Mouse (Mus musculus): ENCODE results near the gene Tmem50a. TPM values are rescaled to one million over a fixed set of nuclear protein-coding genes. Genes with fewer than 3 reads are reported as not detected.
A peak's percentile ranks its signal among the peaks of the same experiment; 100 is the strongest.

The Tmem50a gene
- polyA plus RNA-seq, 1 experiment = 392 TPM

- peak overlapping the region; percentile 96 for H3K27ac ChIP-seq (ENCODE audit: insufficient read depth, low read depth, low read length)
- H3K4me3 ChIP-seq (ENCODE audit: insufficient read depth, low read length) = peak overlapping the region; percentile 95
- H3K4me1 ChIP-seq (ENCODE audit: control insufficient read depth, insufficient read depth, low read length) = peaks cover 29% of the 10 kb centered on the region
- no peak for TF ChIP-seq POLR2A (IDR thresholded peaks at IDR 0.05; ENCODE audit: borderline replicate concordance, low read depth, low read length)
- no peak for TF ChIP-seq CTCF (IDR thresholded peaks at IDR 0.05; ENCODE audit: low read depth, low read length)
Observed at GRCm38 (mm10) chr4:134924019-134924741, 9.4 kb upstream of the Tmem50a start.

GRCm38 (mm10) chr4:134923258-134924018 lies 8.6 kb upstream of the Tmem50a start, which contains the start of gene Rsrp1:
Rsrp1 (plus strand) TSS chr4:134923592.
- Histone ChIP-seq H3K27ac (ENCODE audit: insufficient read depth, low read depth, low read length) (peak within 1 kb of the TSS; percentile 99), H3K4me1 (ENCODE audit: control insufficient read depth, insufficient read depth, low read length) (peaks cover 34% of the 10 kb centered on the region), H3K4me3 (ENCODE audit: insufficient read depth, low read length) (peak within 1 kb of the TSS; percentile 95)
- TF ChIP-seq POLR2A (IDR thresholded peaks at IDR 0.05; ENCODE audit: borderline replicate concordance, low read depth, low read length) (peak; percentile 98), CTCF (IDR thresholded peaks at IDR 0.05; ENCODE audit: low read depth, low read length) (no peak)

- peak overlapping the region; percentile 71 for H3K4me3 ChIP-seq (ENCODE audit: insufficient read depth, low read length)
- peaks cover 39% of the 10 kb centered on the region for H3K4me1 ChIP-seq (ENCODE audit: control insufficient read depth, insufficient read depth, low read length)
- TF ChIP-seq CTCF (IDR thresholded peaks at IDR 0.05; ENCODE audit: low read depth, low read length) (no peak), POLR2A (IDR thresholded peaks at IDR 0.05; ENCODE audit: borderline replicate concordance, low read depth, low read length) (no peak)
- H3K27ac ChIP-seq (ENCODE audit: insufficient read depth, low read depth, low read length) = peak overlapping the region; percentile 99
Observed at GRCm38 (mm10) chr4:134922925-134923244, 8.1 kb upstream of the Tmem50a start.

GRCm38 (mm10) chr4:134922111-134922924 lies 7.5 kb upstream of the Tmem50a start:
- Histone ChIP-seq H3K27ac (ENCODE audit: insufficient read depth, low read depth, low read length) (peak overlapping the region; percentile 99), H3K4me1 (ENCODE audit: control insufficient read depth, insufficient read depth, low read length) (peaks cover 44% of the 10 kb centered on the region), H3K4me3 (ENCODE audit: insufficient read depth, low read length) (peak overlapping the region; percentile 71)
- TF ChIP-seq POLR2A (IDR thresholded peaks at IDR 0.05; ENCODE audit: borderline replicate concordance, low read depth, low read length) (no peak), CTCF (IDR thresholded peaks at IDR 0.05; ENCODE audit: low read depth, low read length) (no peak)

- no peak overlapping the region for H3K4me3 ChIP-seq (ENCODE audit: insufficient read depth, low read length)
- H3K27ac ChIP-seq (ENCODE audit: insufficient read depth, low read depth, low read length) = peak overlapping the region; percentile 90
- TF ChIP-seq POLR2A (IDR thresholded peaks at IDR 0.05; ENCODE audit: borderline replicate concordance, low read depth, low read length) (no peak), CTCF (IDR thresholded peaks at IDR 0.05; ENCODE audit: low read depth, low read length) (no peak)
- H3K4me1 ChIP-seq (ENCODE audit: control insufficient read depth, insufficient read depth, low read length) = peaks cover 46% of the 10 kb centered on the region
Observed at GRCm38 (mm10) chr4:134921703-134922102, 6.9 kb upstream of the Tmem50a start.

GRCm38 (mm10) chr4:134920631-134921030 lies 5.8 kb upstream of the Tmem50a start:
- TF ChIP-seq POLR2A (IDR thresholded peaks at IDR 0.05; ENCODE audit: borderline replicate concordance, low read depth, low read length) (no peak), CTCF (IDR thresholded peaks at IDR 0.05; ENCODE audit: low read depth, low read length) (no peak)
- no peak overlapping the region for H3K4me3 ChIP-seq (ENCODE audit: insufficient read depth, low read length)
- peaks cover 55% of the 10 kb centered on the region for H3K4me1 ChIP-seq (ENCODE audit: control insufficient read depth, insufficient read depth, low read length)
- peak overlapping the region; percentile 90 for H3K27ac ChIP-seq (ENCODE audit: insufficient read depth, low read depth, low read length)

GRCm38 (mm10) chr4:134919733-134920540 lies 5.1 kb upstream of the Tmem50a start:
- Histone ChIP-seq H3K27ac (ENCODE audit: insufficient read depth, low read depth, low read length) (peak overlapping the region; percentile 94), H3K4me1 (ENCODE audit: control insufficient read depth, insufficient read depth, low read length) (peaks cover 61% of the 10 kb centered on the region), H3K4me3 (ENCODE audit: insufficient read depth, low read length) (peak overlapping the region; percentile 38)
- TF ChIP-seq CTCF (IDR thresholded peaks at IDR 0.05; ENCODE audit: low read depth, low read length) (no peak), POLR2A (IDR thresholded peaks at IDR 0.05; ENCODE audit: borderline replicate concordance, low read depth, low read length) (no peak)

GRCm38 (mm10) chr4:134918381-134918780 lies 3.6 kb upstream of the Tmem50a start:
- Histone ChIP-seq H3K4me1 (ENCODE audit: control insufficient read depth, insufficient read depth, low read length) (peaks cover 61% of the 10 kb centered on the region), H3K27ac (ENCODE audit: insufficient read depth, low read depth, low read length) (peak overlapping the region; percentile 23), H3K4me3 (ENCODE audit: insufficient read depth, low read length) (no peak overlapping the region)
- TF ChIP-seq CTCF (IDR thresholded peaks at IDR 0.05; ENCODE audit: low read depth, low read length) (no peak), POLR2A (IDR thresholded peaks at IDR 0.05; ENCODE audit: borderline replicate concordance, low read depth, low read length) (no peak)

GRCm38 (mm10) chr4:134917194-134917593 lies 2.4 kb upstream of the Tmem50a start:
- Histone ChIP-seq H3K4me3 (ENCODE audit: insufficient read depth, low read length) (no peak overlapping the region), H3K27ac (ENCODE audit: insufficient read depth, low read depth, low read length) (peak overlapping the region; percentile 3; the same call in 1 of the 2 replicates), H3K4me1 (ENCODE audit: control insufficient read depth, insufficient read depth, low read length) (peaks cover 59% of the 10 kb centered on the region)
- no peak for TF ChIP-seq POLR2A (IDR thresholded peaks at IDR 0.05; ENCODE audit: borderline replicate concordance, low read depth, low read length)
- TF ChIP-seq CTCF (IDR thresholded peaks at IDR 0.05; ENCODE audit: low read depth, low read length) = no peak
